Mouse (Mus musculus) mature B cell (primary cell): Measurements from ENCODE around the gene Trdmt1.

Experiments used
- in situ Hi-C: fragments of 300-500 bp; cut with MboI; formaldehyde crosslinking; loops from 2 replicates; pipeline ENCODE4 v1.14.3; 2019

Gene Trdmt1

DNA sequence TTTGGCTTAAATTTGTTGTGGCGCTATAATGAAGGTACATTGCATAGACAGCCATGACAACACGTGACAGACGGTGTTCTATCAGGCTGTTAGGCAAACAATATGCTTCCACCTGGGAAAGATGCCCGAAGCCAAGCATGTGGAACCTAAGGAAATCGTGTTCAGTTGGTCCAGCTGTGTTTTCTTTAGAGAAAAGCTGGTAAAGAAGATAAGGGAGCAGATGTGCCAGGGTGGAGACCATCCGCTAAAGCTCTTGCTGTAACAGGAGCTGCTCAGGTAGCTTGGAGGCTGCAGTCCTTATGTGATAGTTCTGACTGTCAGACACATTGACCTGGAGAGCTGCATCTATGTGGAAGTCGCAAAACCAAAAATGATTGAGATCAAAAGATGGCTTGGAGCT lies 45.3 kb downstream of the Trdmt1 start:
- in situ Hi-C loops, result no loop called here

DNA sequence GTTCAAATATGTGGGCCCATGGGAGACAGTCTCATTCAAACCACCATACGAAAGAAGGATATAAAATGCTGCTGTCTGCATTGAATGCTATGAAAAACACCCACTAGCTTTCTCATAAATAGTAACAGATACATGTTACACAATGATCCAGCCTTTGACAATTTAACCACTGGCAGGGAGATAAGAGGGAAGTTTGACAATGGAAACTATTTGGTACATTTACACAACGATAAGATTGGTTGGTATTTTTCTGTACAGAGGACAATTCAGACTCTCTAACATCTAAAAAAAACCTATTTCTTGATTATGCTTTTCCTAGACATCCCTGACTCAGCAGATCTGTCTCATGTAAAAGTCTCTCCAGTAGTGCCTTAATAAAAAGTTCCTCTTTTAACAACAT lies 48.4 kb downstream of the Trdmt1 start:
- in situ Hi-C loops, result no loop called here

DNA sequence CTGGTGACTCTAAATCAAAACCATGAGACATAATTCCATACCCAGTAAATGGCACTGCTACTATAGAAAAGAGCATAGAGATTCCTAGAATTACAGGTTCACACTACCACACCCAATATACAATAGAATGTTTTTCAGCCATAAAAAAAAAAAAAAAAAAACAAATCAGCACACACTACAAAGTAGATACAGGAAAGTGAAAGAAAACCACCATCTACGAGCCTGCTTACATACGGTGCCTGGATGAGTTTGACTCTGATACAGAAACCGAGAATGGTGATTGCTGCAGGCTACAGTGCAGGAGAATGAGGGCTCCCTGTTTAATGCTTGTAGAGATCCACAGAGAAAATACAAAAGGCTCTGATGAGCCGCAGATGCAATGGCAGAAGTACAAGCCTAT lies 51.5 kb downstream of the Trdmt1 start:
- in situ Hi-C loops, result no loop called here

DNA sequence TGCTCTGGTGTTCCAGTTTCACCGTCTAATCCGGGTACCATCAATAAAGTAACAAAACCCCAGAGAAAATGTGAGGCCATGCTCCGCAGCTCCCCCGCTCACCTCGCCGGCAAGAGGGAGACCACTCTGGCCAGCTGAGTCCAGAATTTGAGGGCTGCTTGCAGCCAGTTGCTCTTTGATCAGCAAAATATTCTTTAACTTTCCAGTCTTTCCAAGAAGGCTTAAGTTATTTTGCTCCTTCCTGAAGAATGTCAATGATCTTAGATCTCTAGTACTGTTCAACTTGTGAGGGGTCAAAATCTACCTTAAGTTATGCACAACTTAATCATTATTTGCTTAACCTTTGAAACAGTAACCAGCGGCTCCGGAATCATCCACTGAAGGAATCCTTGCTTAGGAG lies 52.7 kb downstream of the Trdmt1 start, which contains the start of gene Cubn:
Cubn (minus strand) TSS at position 80 of the 400 bp plus-strand sequence.
- in situ Hi-C loops, result no loop called here

DNA sequence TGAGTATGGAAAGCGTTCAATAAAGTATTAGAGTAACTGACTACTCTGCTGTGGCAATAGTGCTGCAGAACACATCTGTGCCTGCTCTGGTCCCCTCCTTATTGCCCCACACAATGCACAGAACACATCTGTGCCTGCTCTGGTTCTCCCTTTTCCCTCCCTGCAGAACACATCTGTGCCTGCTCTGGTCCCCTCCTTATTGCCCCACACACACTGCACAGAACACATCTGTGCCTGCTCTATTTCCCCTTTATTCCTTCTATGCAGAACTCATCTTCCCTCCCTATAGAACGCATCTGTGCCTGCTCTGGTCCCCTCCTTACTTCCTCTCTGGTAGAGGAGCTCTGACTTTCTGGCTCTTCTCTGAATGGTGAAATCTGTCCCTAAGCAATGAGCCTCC lies 54.0 kb downstream of the Trdmt1 start:
- in situ Hi-C loops, result no loop called here

DNA sequence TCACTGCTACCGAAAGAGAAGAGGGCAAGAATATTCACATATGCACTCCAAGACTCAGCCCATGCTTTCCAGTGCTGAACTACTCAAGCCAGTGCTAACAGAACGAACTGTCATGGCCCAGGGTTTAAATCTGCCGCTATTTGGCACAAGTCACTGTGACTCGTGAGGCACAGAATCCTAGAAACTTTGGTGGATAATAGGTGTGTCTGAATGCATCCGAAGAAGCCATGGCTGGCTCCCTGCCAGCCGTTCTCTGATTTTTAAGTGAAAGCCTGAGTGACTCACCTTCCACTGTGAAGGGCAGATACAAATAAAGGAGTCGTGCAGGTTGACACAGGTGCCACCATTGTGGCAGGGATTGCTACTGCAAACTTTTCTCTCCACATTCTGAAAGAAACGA lies 58.0 kb downstream of the Trdmt1 start:
- in situ Hi-C loops, result no loop called here

DNA sequence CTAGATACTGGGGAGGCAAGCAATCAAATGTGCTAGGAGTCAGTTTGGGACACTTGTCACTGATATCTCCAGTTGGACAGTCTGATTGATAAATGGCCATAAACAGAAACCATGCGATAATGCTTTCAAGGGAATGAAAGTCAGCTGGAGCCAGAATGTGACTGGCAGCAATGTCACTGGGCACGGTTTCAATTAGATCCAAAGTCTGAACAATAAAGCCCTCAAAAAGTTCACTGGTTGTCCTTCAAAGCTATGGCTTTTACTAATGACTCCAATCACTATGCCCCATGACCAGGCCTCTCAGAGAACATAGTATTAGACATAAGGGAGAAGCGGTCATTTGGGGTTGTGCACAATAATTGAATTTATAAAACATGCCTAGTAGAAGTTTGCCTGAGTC lies 59.9 kb downstream of the Trdmt1 start:
- in situ Hi-C loops, result no loop called here

DNA sequence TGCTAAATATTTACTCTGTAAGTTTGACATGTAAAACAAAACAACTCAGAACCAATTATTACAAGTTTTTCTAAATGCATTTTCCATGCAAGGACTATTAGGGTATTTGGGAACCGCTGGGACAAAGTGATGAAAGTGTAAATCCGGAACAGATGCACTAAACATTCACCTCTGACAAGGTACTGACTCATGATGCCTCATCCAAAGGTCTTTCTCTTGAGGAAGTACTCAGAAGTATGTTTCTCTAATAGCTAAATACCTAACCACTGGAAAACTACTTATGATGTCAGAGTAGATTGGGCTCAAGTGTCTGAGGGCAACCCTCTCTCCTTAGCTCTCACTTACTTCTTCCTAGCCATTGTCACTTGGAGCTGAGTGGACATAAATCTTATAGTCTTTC lies 63.7 kb downstream of the Trdmt1 start:
- in situ Hi-C loops, result no loop called here

DNA sequence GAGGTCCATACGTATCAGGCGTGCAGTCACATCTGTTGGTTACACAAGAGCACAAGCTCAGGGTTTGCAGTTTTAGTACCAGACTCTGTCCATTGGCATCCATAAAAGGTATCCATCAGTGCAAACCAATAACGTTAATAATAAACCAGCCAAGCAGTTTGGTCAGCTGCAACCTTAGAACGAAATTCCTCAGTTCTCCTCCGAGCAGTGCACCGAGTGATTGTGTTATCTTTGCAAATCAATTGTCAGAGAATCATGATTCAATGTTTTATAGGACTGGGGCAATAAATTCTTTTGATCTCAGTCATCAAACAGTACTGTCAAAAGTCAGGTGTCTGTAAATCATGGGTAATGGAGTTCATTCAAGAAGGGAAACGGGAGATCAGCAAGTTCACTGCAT lies 65.3 kb downstream of the Trdmt1 start:
- in situ Hi-C loops, result no loop called here

DNA sequence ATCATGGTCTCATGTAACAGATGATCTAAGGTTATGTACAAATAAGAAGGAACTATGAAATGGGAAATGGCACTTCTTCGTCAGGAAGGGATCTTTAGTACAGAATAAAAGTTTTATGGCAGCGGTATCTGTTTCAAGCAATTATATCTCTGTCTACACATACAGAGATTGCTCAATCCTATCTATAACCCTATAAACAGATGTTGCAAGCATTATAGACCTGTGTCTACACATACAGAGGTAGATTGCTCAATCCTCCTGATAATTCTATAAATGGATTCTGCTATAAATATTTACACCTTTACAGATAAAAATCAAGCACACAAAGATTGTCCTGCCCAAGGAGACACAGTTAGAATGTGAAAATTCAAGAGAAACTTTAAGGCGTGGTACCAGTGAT lies 74.4 kb downstream of the Trdmt1 start:
- in situ Hi-C loops, result no loop called here

DNA sequence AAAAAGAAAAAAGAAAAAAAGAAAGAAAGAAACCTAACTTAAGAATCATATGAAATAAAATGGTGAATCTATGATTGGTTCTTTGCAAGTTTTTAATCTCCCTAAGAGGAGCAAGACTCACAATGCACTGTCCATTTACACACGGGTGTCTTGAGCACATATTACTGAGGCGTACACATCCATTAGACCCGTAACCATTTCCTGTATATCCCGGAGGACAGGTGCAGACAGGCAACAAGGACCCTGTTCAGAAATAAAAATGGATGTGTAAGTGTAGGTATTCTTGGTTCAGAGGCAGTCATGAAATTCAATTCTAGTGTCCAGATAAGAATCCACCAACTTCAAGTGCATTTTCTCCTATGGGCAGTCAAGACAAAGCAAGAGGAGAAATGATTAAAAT lies 74.8 kb downstream of the Trdmt1 start:
- in situ Hi-C loops, result no loop called here

DNA sequence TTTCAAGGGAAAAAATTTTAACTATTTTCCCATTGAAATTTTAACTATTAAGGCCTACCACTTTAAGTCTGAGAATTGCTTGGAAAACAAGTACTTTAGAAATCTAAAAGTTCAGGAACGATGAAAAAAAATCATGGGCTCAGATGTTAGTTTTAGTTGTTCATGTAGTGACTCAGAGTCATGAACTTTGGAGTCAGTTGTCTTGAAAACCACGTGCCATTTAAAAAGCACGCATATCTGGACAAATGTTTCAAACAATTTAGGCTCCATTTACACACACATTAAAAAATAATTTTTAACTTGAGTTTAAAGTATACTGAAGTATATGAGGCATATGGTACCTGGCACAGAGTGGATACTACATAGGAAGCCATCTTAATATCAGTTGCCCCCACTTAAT lies 77.8 kb downstream of the Trdmt1 start:
- in situ Hi-C loops, result no loop called here
